Mouse (Mus musculus): ENCODE measurements around the gene Usf1.

Gene Usf1

DNA sequence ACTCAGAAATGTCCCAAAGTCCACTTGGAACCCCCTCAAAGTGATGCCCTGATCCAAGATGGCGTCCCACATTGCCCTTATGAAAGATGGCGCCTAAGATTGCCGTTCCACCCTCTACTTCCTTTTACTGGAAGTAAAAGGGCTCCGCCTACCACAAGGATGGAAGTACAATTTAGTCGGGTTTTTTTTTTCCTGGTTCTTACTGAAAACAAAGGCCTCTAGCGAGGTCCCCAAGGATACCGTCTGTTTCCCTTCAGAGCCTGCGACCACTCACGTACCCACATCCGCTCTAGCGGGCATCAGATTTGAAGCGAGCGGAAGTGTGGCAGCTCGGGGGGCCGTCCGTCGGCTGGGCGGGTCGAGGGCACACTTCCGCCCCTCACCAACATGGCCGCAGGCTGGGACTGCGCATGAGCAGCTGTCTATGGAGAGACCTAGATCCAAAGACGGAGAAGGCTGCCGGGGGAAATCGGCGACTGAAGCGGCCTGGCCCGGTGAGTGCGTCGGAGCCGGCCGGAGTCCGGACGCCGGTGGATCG, at the start of gene Usf1:
Usf1 (plus strand) TSS at position 367 of the 538 bp plus-strand sequence.
- DNase-seq (ENCODE audit: extremely low read depth, insufficient read length, low spot score): peak; percentile 96

DNA sequence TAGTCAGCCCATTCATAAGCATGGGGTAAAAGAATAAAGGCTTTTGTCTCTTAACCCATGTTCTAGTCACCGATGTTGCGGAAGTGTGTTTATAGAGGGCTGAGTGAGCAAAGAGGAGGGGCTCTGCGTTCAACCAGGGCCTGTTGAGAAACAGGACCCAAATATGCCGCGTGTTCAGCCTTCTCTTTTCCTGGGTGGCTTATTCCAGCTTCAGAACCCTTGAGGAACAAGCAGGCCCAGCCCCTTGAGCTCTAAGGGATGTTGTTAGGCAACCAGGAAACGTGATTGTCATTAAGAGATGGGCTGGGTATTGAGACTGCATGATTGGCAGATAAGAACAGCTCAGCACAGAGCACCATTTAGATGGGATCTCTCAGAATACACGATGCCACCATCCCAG, 45.2 kb upstream of the Usf1 start:
- DNase-seq (ENCODE audit: extremely low read depth, insufficient read length, low spot score): no peak

DNA sequence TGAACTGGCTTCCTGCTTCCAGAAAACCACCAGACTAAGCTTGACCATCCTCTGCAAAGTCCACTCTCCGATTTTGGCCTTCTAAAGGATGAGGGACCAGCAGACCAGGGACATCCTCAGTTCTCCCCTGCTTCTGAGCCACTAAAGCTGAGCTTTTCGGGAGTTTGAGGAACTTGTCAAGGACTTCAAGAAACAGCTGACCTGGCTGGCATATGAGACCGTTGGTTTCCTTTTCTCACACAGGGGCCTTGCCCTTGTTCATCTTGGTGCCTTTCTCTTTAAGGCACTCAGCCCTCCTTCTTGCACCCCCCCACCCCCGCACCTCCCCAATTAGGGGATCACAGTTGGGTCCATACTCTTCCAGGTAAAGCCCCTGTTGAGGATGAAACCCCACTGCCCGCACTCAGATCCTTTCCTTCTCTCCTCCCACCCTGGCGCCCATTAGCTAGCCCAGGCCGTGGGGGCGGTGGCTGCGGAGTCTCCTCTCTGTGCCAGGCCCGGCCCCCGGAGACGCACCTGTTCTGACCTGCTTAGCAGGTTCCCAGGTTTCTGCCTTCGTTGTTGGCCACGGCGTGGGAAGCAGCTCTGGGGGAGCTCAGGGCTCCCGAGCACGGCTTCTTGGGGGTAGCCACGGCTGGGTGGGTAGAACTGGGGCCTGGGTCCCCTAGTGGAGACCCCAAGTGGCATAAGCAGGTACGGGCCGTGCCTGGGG, 41.1 kb upstream of the Usf1 start, which contains the start of gene Nectin4:
Nectin4 (plus strand) TSS at position 255 of the 712 bp plus-strand sequence.
- no peak for DNase-seq (ENCODE audit: extremely low read depth, insufficient read length, low spot score)

DNA sequence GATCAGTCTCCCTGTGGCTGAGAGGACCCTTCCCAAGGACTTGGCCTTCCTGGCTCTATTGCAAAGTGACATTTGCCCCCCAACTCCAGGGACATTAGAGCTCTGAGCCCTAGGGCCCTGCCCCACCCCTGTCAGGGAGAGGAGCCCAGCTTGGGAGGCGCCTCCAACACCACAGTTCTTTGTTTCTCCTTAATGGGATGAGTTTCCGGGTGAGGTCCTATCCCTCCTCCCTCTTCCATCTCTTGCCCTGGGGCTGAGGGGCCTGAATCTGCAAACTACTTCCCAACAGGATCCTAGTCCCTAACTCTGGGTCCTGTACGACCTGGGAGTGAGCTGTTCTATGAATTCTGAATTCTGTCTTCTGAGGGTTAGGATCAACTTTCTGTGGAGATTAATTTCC, 38.2 kb upstream of the Usf1 start:
- DNase-seq (ENCODE audit: extremely low read depth, insufficient read length, low spot score): no peak

DNA sequence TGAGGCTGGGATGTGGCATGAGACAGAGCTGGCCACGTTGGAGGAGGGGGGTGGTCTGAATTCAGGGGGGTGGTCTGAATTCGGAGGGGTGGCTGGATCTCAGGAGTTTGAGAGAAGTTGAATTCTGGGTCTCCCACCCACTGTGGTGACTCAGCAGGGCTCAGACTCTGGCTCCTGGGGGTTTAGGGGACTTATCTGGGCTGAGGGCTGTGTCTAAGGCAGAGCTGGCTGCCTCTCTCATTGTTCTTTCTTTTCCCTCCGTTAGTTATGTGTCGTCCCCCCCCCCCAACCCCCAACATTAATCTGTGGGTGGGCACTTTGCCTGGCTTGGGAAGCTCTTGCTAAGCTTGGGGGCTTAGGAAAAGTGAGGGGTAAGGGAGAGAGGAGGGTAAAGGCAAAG, 37.2 kb upstream of the Usf1 start:
- DNase-seq (ENCODE audit: extremely low read depth, insufficient read length, low spot score): no peak

DNA sequence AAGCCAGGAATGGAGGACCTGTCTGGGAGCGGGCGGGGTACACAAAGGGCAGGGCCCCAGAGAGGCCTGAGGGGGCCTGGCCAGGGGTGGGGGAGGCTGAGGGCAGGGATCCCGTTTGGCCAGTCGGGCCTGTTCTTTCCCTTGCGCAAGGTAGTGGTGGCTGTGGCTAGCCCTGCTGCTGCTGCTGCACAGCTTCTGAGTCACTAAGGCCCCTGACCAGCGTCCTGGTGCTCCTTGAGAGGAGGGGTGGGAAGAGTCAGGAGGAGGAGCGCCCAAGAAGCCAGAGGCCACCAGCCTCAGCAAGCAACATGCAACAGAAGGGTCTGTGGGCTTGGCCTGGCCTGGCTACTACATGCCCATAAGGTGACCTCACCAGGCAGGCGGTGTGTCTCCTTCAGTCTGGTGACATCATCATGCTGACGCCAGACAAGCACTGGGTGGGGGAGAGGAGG, 35.4 kb upstream of the Usf1 start:
- DNase-seq (ENCODE audit: extremely low read depth, insufficient read length, low spot score): peak; percentile 80

DNA sequence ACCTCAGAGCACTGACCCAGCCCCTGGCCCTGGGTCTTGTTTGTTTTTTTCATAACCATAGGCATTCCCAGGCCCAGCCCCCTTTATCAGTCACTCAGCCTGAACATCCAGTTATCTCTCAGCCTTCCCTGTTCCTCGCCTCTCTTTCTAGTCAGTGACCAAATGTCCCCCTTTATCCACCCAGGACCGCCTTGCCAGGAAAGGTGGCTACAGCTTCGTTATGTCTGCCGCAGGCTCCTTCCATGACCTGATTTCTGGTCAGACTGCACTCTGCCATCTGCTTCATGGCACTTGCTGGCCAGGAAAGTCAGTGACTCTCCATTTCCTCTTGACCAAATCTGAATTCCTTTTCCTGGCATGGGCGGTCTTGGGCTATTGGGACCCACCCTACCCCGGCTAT, 32.8 kb upstream of the Usf1 start:
- DNase-seq (ENCODE audit: extremely low read depth, insufficient read length, low spot score): no peak

DNA sequence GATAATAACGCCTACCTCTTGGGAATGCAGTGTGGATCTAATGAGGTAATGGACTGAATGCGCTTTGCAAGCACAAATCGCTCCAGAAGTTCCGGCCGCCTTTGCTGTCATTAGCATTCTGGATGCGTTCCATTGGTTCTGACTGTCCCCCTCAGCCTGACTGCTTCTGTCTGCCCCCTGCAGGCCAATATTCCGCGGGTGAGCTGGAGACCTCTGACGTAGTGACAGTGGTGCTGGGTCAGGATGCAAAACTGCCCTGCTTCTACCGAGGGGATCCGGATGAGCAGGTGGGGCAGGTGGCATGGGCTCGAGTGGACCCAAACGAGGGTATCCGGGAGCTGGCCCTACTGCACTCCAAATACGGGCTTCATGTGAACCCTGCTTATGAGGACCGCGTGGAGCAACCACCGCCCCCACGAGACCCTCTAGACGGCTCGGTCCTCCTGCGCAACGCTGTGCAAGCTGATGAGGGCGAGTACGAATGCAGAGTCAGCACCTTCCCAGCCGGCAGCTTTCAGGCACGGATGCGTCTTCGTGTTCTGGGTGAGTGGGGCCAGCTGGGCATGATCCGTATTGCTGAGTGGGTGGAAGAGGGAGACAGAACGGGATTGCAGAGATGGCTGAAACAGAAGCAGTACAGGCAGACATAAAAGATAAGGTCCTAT, 31.0 kb upstream of the Usf1 start:
- DNase-seq (ENCODE audit: extremely low read depth, insufficient read length, low spot score): no peak

DNA sequence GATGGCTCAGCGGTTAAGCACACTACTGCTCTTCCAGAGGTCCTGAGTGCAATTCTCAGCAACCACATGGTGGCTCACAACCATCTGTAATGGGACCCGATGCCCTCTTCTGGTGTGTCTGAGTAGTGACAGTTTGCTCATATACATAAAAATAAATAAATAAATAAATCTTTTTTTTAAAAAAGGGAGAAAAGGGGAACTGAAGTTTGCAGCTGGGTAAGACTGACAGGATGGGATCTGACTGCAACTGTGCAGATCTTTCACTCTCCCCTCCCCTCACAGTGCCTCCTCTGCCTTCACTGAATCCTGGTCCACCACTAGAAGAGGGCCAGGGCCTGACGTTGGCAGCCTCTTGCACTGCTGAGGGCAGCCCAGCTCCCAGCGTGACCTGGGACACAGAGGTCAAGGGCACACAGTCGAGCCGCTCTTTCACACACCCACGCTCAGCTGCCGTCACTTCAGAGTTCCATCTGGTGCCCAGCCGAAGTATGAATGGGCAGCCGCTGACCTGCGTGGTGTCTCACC, 29.0 kb upstream of the Usf1 start:
- no peak for DNase-seq (ENCODE audit: extremely low read depth, insufficient read length, low spot score)

DNA sequence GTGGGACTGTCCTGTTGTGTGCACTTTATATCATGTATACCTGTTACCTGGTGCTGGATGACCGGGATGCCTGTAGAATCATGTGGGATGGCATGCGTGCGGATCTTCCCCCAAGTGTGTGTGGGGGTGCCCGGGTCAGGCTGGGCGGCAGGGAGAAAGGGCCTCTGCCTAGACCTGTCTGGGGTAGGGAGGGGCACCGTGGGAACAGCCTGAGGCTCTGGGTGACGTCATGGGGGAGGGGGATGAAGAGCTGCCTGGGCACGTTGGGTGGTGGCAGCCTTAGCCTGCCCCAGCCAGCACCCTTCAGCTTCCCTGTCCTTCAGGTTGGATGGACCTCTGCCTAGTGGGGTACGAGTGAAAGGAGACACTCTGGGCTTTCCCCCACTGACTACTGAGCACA, 26.8 kb upstream of the Usf1 start:
- no peak for DNase-seq (ENCODE audit: extremely low read depth, insufficient read length, low spot score)

DNA sequence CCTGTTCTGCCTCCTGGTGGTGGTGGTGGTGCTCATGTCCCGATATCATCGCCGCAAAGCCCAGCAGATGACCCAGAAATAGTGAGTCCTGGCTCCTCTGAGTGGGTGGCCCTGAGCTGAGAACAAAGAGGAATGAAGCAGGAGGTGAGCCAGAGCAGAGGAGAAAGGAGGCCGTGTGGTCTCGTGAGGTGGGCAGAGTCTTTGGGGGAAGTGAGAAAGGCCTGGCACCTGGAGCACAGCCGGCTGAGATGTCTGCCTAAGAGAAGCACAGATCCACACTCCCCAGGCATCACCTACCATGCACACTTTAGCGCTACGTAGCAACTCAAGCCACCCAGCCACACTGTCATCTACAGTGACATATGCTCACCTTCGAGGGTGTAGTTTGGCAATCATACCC, 25.9 kb upstream of the Usf1 start:
- DNase-seq (ENCODE audit: extremely low read depth, insufficient read length, low spot score): no peak

DNA sequence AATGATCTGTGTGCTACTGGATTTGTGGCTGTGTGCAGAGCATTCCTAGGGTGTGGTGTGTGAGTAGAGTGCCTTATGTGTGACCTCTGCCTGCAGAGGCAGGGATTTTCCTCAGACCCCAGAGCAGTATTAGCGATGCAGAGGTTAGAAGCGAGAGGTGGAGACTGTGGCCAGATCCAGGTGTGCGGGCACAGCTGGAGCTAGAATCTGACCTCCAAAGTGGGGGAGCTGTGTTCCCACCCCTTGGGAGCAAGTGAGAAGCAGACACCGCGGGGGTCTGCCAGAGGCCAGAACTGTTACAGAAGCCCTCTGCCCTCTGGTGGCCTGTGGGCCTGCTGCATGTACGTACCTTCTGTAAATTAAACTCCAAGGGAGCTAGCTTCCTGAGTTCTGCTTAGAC, 24.0 kb upstream of the Usf1 start:
- no peak for DNase-seq (ENCODE audit: extremely low read depth, insufficient read length, low spot score)

DNA sequence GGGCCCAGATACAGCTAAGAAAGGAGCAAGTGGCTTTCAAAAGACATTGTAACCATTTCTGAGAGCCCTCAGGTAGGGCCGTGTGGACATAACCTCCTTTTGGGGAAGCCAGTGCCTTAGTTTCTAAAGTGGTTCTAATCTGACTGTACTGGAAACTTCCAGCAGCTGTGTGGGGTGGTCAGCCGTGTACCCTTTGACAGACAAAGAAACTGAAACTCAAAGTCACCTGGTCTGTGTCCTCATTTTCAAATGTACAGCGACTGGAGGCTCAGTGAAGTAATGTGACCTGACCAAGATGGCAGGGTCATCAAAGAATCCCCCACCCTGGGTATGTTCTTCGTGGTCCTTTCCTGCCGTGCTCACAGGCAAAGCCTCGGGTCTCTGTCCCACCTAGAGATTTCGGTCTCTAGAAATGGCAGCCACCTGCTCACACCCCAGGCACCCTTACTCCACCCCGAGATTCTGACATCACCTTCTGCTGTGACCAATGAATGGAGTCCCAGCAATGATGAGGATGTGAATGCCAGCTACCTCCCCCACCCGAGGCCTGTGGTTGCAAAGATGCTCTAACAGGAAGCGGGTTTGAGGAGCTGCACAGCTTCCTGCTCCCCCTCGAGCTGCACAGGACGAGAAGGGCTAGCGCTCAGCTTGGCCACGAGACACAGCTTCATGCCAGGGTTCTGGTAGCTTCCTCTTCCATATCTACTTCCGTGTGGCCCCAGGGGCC, 22.6 kb upstream of the Usf1 start, which contains the start of gene Arhgap30:
Arhgap30 (plus strand) TSS at position 579 of the 727 bp plus-strand sequence.
- DNase-seq (ENCODE audit: extremely low read depth, insufficient read length, low spot score): no peak

DNA sequence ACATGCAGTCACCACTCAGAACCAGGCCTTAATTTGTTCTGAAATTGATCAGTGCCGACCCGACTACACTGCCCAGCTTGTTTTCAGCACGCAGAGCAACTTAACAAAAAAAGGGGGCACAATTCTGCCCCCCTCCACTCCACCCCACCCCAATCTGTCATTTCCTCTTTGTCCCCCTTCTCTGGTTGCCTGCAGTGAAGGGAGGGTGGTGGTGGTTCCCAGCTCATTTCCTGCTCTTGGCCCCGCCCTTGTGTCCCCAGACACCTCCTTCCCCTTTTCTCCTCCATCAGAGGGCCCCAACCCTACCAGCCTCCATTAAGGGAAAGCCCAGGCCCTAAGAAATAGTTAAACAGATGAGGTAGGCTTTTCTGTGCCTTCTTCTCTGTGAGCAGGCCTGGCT, 21.0 kb upstream of the Usf1 start:
- DNase-seq (ENCODE audit: extremely low read depth, insufficient read length, low spot score): no peak

DNA sequence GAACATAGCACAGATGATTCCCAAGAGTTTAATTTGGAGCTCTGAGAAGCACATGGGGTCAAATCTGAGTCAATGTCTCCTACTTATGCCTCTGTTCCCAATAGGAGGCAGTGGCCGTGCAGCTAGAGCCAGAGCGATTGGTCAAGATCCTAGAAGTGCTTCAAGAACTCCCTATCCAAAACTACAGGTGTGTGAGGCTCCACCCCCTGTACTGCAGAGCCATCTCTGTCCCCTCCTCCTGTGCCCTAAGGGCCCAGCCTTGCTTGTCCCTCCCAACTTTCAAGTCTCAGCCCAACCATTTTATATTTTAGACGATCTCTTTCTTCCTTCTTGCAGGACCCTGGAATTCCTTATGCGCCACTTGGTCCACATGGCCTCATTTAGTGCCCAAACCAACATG, 9.3 kb upstream of the Usf1 start:
- no peak for DNase-seq (ENCODE audit: extremely low read depth, insufficient read length, low spot score)

DNA sequence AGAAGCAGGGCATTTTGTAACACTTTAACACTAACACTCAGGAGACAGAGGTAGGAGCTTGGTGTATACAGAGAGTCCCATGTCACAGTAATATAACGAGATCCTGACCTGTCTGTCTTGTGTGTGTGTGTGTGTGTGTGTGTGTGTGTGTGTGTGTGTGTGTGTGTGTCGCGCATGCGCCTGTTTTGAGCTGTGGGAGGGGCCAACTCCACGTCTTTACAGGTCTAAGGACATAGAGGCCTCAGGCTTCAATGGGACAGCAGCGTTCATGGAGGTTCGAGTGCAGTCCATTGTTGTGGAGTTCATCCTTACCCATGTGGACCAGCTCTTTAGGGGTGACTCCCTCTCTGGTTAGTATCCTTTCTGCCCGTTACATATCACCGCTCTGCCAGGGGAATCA, 8.1 kb upstream of the Usf1 start:
- DNase-seq (ENCODE audit: extremely low read depth, insufficient read length, low spot score): no peak

DNA sequence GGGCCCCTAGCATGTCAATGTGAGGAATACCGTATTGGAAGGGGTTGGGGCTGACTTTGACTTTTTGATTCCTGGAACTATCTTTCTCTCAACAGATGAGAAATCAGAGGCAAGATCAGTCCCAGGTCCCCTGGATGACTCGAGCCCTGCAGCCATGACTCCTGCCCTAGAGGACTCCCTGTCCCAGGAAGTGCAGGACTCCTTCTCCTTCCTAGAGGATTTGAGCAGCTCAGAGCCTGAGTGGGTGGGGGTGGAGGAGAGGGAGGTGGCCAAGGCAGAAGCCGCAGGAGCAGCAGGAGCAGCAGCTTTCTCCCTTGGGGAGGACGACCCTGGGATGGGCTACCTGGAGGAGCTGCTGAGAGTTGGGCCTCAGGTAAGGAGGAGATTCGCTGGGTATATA, 3.9 kb upstream of the Usf1 start:
- DNase-seq (ENCODE audit: extremely low read depth, insufficient read length, low spot score): no peak

DNA sequence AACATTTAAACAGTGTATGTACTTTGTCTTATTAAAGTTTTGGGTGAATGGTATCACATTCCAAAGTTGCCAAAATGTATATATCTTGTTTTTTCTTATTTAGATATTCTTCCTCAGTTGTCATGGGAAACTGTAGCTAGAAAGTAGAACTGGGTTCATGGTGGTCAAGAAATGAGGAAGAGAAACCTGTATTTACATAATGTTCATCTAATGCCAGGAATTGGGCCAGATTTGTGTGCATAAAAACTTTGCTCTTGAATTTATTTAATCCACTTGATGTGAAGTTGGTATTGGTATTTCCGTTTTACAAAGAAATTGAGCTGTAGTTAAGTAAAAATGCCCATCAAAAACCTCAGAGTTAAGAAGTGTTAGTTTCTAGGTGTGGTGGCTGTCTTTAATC, 882 bp upstream of the Usf1 start:
- no peak for DNase-seq (ENCODE audit: extremely low read depth, insufficient read length, low spot score)

DNA sequence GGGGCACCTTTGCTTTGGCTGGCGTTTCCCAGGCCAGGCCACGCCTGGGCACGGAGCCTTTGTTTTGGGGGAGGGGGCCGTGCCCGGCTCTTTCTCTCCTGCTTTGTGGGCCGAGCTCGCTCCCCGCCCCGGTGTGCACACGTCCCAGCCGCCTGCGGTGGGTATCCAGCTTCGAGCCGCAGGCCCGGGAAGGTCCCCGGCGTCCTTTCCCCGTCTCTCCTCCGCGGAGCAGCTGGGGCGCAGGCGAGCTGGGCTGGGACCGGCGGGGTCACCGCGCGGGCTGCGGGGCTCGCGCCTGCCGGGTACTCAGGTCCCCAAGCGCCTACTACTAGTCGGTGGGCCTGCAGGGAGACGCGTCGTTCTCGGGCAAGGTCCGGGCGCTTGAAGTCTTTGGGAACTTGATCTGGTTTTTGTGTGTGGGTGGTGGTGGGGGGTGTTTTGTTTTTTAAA, 404 bp downstream of the Usf1 start:
- DNase-seq (ENCODE audit: extremely low read depth, insufficient read length, low spot score): no peak

DNA sequence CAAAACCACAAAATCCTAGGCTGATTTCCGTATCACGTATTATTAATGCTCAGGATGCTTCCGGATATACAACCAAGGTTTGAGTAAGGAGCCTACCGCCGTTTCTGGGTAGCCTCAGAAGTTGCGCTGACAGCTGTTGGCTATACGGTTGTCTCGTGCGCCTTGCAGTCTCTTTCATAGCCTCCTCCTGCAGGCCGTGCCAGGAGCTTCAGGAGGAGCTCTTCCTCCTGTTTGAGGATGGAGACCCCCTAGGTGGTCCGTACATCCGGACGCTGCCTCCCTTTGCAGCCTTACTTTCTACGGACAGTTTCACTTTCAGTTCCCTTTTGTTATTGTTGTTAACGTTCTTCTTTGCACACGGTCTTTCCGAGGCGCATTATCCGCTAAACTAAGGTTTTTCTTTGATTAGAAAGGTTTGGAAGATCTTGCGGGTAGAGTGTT, 908 bp downstream of the Usf1 start:
- peak; percentile 60 for DNase-seq (ENCODE audit: extremely low read depth, insufficient read length, low spot score)

DNA sequence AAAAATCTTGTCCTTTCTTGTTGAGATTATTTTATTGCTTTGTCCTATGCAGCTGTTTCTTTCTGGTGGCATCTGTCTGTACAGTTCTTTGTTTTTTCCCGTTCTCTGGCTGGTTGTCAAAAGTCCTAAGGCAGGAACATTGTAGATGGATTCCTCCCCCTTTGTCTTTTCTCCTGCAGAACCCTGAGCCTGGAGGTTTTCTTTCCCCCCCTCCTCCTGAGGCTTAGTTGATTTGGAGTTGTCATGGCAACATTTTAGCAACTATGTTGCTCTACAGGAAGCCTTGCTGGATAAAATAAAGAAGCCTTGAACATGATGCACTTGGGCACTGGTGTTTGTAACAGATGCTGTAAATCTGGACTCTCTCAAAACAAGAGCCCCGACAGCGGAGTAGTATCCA, 1.3 kb downstream of the Usf1 start:
- no peak for DNase-seq (ENCODE audit: extremely low read depth, insufficient read length, low spot score)
